ENCODE assay signal across 8 mouse cellular contexts in genomic region chr2:112492431-112492855, GRCm38 (mm10). TPM values are rescaled to one million over a fixed set of nuclear protein-coding genes. Genes with fewer than 3 reads are reported as not detected.
A peak's percentile ranks its signal among the peaks of the same experiment; 100 is the strongest.
DNase-seq lines count a peak whose midpoint lies in the region; ATAC-seq and TF ChIP-seq lines count a peak whose summit lies in the region.

No protein-coding gene starts in this region.

- no peaks in the 10 kb centered on the region for H3K36me3 ChIP-seq in heart, embryonic 11.5 days (ENCODE audit: control insufficient read depth, insufficient read depth, low read length)
- no peaks in the 10 kb centered on the region for H3K36me3 ChIP-seq in limb, embryonic 14.5 days (ENCODE audit: control insufficient read depth, insufficient read depth, low read length)
- no peaks in the 10 kb centered on the region for H3K36me3 ChIP-seq in neural tube, embryonic 14.5 days (ENCODE audit: control insufficient read depth, insufficient read depth, low read length)

- 0 out of 2 replicates have a peak, but pooled peaks have one; percentile 7 for ATAC-seq in heart, embryonic 11.5 days (replicated peaks; ENCODE audit: insufficient number of reproducible peaks, low FRiP score, low TSS enrichment)
- peak; percentile 1; the same call in 1 of the 2 replicates for ATAC-seq in limb, embryonic 14.5 days (ENCODE audit: low FRiP score, low read depth)
- ATAC-seq in neural tube, embryonic 14.5 days (ENCODE audit: low read depth) = peak; percentile 1; the same call in 1 of the 2 replicates

- intact Hi-C loops in left cerebral cortex, postnatal 10 days (cut with DNase I) = no loop called here

- peaks cover 4% of the 10 kb centered on the region; the same call in 1 of the 2 replicates for H3K4me1 ChIP-seq in heart, embryonic 11.5 days (ENCODE audit: control insufficient read depth, insufficient read depth, low read length)
- peaks cover 10% of the 10 kb centered on the region; the same call in 1 of the 2 replicates for H3K4me1 ChIP-seq in limb, embryonic 14.5 days (ENCODE audit: control insufficient read depth, insufficient read depth, low read length)
- H3K4me1 ChIP-seq in neural tube, embryonic 14.5 days (ENCODE audit: control insufficient read depth, insufficient read depth, low read length) = peaks cover 6% of the 10 kb centered on the region; the same call in 1 of the 2 replicates

- H3K4me3 ChIP-seq in layer of hippocampus, adult 2 months = peak overlapping the region; percentile 72
- peak overlapping the region; percentile 83 for H3K4me3 ChIP-seq in heart, embryonic 11.5 days (ENCODE audit: low read depth, low read length)
- peak overlapping the region; percentile 77 for H3K4me3 ChIP-seq in limb, embryonic 14.5 days (replicated peaks; ENCODE audit: low read length)
- peak overlapping the region; percentile 74 for H3K4me3 ChIP-seq in neural tube, embryonic 14.5 days (ENCODE audit: low read depth, low read length)

- WGBS in heart, embryonic 11.5 days (ENCODE audit: insufficient replicate concordance) = 10% methylated on average over 9 of the region's 9 CpGs
- 4% methylated on average over 9 of the region's 9 CpGs for WGBS in limb, embryonic 14.5 days
- WGBS in neural tube, embryonic 14.5 days = 7% methylated on average over 9 of the region's 9 CpGs

- no peak for DNase-seq in layer of hippocampus, adult 2 months (ENCODE audit: low spot score in 2 of 2)
- no peak for DNase-seq in layer of hippocampus, postnatal 25 days (ENCODE audit: extremely low spot score in 1 of 2, low spot score in 1 of 2)
- DNase-seq in R1 (ENCODE audit: low read depth, low spot score) = peak; percentile 57
- DNase-seq in limb, embryonic 14.5 days (ENCODE audit: low spot score) = peak; percentile 31
- DNase-seq in spleen, adult 12 weeks (ENCODE audit: low spot score) = no peak
- DNase-seq in left cerebral cortex, postnatal 10 days (ENCODE audit: extremely low spot score in 1 of 2, low spot score in 2 of 2) = no peak

- no peaks in the 10 kb centered on the region for H3K27me3 ChIP-seq in heart, embryonic 11.5 days (ENCODE audit: control insufficient read depth, insufficient read depth, low read length)
- no peaks in the 10 kb centered on the region for H3K27me3 ChIP-seq in limb, embryonic 14.5 days (ENCODE audit: control insufficient read depth, insufficient read depth, low read length)
- H3K27me3 ChIP-seq in neural tube, embryonic 14.5 days (ENCODE audit: control insufficient read depth, insufficient read depth, low read length) = no peaks in the 10 kb centered on the region

- no peaks in the 10 kb centered on the region for H3K9me3 ChIP-seq in heart, embryonic 11.5 days (replicated peaks; ENCODE audit: control insufficient read depth, low read length)
- H3K9me3 ChIP-seq in limb, embryonic 14.5 days (ENCODE audit: control insufficient read depth, low read length) = no peaks in the 10 kb centered on the region
- H3K9me3 ChIP-seq in neural tube, embryonic 14.5 days (ENCODE audit: control insufficient read depth, low read length) = no peaks in the 10 kb centered on the region

- H3K9ac ChIP-seq in heart, embryonic 11.5 days (ENCODE audit: low read depth, low read length) = peak overlapping the region; percentile 98
- peak overlapping the region; percentile 100 for H3K9ac ChIP-seq in limb, embryonic 14.5 days (ENCODE audit: low read depth, low read length, severe bottlenecking)
- H3K9ac ChIP-seq in neural tube, embryonic 14.5 days (replicated peaks; ENCODE audit: low read depth, low read length) = peak overlapping the region; percentile 96

- TF ChIP-seq CTCF in layer of hippocampus, adult 2 months (conservative IDR thresholded peaks at IDR 0.05) = no peak

- peak overlapping the region; percentile 84 for H3K4me2 ChIP-seq in heart, embryonic 11.5 days
- H3K4me2 ChIP-seq in limb, embryonic 14.5 days (replicated peaks; ENCODE audit: low read depth, low read length, severe bottlenecking) = peak overlapping the region; percentile 49
- peak overlapping the region; percentile 49 for H3K4me2 ChIP-seq in neural tube, embryonic 14.5 days (ENCODE audit: low read depth, low read length)

- no peak for TF ChIP-seq POLR2A in limb, embryonic 14.5 days (IDR thresholded peaks at IDR 0.05; ENCODE audit: borderline replicate concordance, extremely low read depth, insufficient read depth, insufficient read length)

- H3K27ac ChIP-seq in layer of hippocampus, adult 2 months = peak overlapping the region; percentile 97
- H3K27ac ChIP-seq in heart, embryonic 11.5 days (ENCODE audit: low read depth, low read length) = peak overlapping the region; percentile 99
- H3K27ac ChIP-seq in limb, embryonic 14.5 days (replicated peaks; ENCODE audit: low read depth, low read length) = peak overlapping the region; percentile 100
- peak overlapping the region; percentile 93 for H3K27ac ChIP-seq in neural tube, embryonic 14.5 days (ENCODE audit: low read depth, low read length)

RNA-seq across cellular contexts. Expression of gene Aven, which starts 0.3 kb away (rescaled TPM):
- 10 to 100 TPM in 1 of 2 experiments, 1 to 10 TPM in 1; 8.7 to 10.2 TPM for total RNA-seq in layer of hippocampus, adult 2 months (2021)
- 1 to 10 TPM; 8.1 to 9.5 TPM for total RNA-seq in layer of hippocampus, postnatal 25 days (2021)
- 7.6 and 8.0 TPM in 2 replicates for polyA plus RNA-seq in heart, embryonic 11.5 days (2014; fragmentation: Nextera tagmentation; extraction: Ambion mirVana)
- polyA plus RNA-seq in limb, embryonic 14.5 days (2012; rRNA removed) = 8.7 and 10.7 TPM in 2 replicates
- polyA plus RNA-seq in limb, embryonic 14.5 days (2014; fragmentation: Nextera tagmentation; extraction: Ambion mirVana) = 8.0 and 9.0 TPM in 2 replicates
- polyA plus RNA-seq in neural tube, embryonic 14.5 days (2014; fragmentation: Nextera tagmentation; extraction: Ambion mirVana) = 3.0 and 3.3 TPM in 2 replicates
- total RNA-seq in left cerebral cortex, postnatal 10 days (2021) = 10 to 100 TPM in 1 of 2 experiments, 1 to 10 TPM in 1; 9.6 to 11.4 TPM

RNA-seq across cellular contexts. Expression of gene Chrm5, which starts 11.9 kb away (rescaled TPM):
- 1 to 10 TPM; 5.7 to 7.7 TPM for total RNA-seq in layer of hippocampus, adult 2 months (2021)
- 10 to 100 TPM in 1 of 2 experiments, 1 to 10 TPM in 1; 4.2 to 10.5 TPM for total RNA-seq in layer of hippocampus, postnatal 25 days (2021)
- not detected in 2 replicates for polyA plus RNA-seq in heart, embryonic 11.5 days (2014; fragmentation: Nextera tagmentation; extraction: Ambion mirVana)
- polyA plus RNA-seq in limb, embryonic 14.5 days (2012; rRNA removed) = 0.08 TPM in 1 of 2 replicates, not detected in the other
- not detected in 2 replicates for polyA plus RNA-seq in limb, embryonic 14.5 days (2014; fragmentation: Nextera tagmentation; extraction: Ambion mirVana)
- 0.88 and 1.5 TPM in 2 replicates for polyA plus RNA-seq in neural tube, embryonic 14.5 days (2014; fragmentation: Nextera tagmentation; extraction: Ambion mirVana)
- 1 to 10 TPM; 1.8 to 3.1 TPM for total RNA-seq in left cerebral cortex, postnatal 10 days (2021)

RNA-seq across cellular contexts. Expression of gene Emc7, which starts 37.6 kb away (rescaled TPM):
- total RNA-seq in layer of hippocampus, adult 2 months (2021) = 10 to 100 TPM; 43.8 to 45.6 TPM
- 10 to 100 TPM; 44.4 to 46.2 TPM for total RNA-seq in layer of hippocampus, postnatal 25 days (2021)
- 15.9 and 17.8 TPM in 2 replicates for polyA plus RNA-seq in heart, embryonic 11.5 days (2014; fragmentation: Nextera tagmentation; extraction: Ambion mirVana)
- polyA plus RNA-seq in limb, embryonic 14.5 days (2012; rRNA removed) = 9.2 and 11.7 TPM in 2 replicates
- 18.3 and 18.4 TPM in 2 replicates for polyA plus RNA-seq in limb, embryonic 14.5 days (2014; fragmentation: Nextera tagmentation; extraction: Ambion mirVana)
- 23.3 and 23.8 TPM in 2 replicates for polyA plus RNA-seq in neural tube, embryonic 14.5 days (2014; fragmentation: Nextera tagmentation; extraction: Ambion mirVana)
- total RNA-seq in left cerebral cortex, postnatal 10 days (2021) = 10 to 100 TPM; 37.5 to 38.2 TPM

Comparison
In these comparisons a context has a peak if more than half of its experiments do, and no peak if none do; other contexts are left out.
1. DNase-seq: peak in R1 (single experiment) and limb, embryonic 14.5 days (single experiment); none in layer of hippocampus, adult 2 months (0 of 2), layer of hippocampus, postnatal 25 days (0 of 2), spleen, adult 12 weeks (single experiment) and left cerebral cortex, postnatal 10 days (0 of 2).
2. Peak in every context shown above with its lines, with median percentiles within 50 percentile points of each other: H3K27ac ChIP-seq, H3K4me3 ChIP-seq, ATAC-seq, H3K4me2 ChIP-seq and H3K9ac ChIP-seq.